Mouse (Mus musculus): ENCODE data around the gene Camta1. TPM values are rescaled to one million over a fixed set of nuclear protein-coding genes. Genes with fewer than 3 reads are reported as not detected.

Camta1 gene
- polyA plus RNA-seq, 1 experiment, result 13.4 TPM

- TF ChIP-seq FLI1 (IDR thresholded peaks at IDR 0.05; ENCODE audit: low read length) (no peak), GATA1 (IDR thresholded peaks at IDR 0.05; ENCODE audit: borderline replicate concordance, low read length) (no peak)
- Histone ChIP-seq H3K4me1 (peaks cover 3% of the 10 kb centered on the region; the same call in 1 of the 2 replicates), H3K27me3 (replicated peaks) (no peaks in the 10 kb centered on the region), H3K36me3 (replicated peaks; ENCODE audit: low read length) (no peaks in the 10 kb centered on the region), H3K4me3 (replicated peaks) (no peak overlapping the region), H3K9me3 (peaks cover 49% of the 10 kb centered on the region)
Measured at GRCm38 (mm10) chr4:151604481-151604880, 257.2 kb downstream of the Camta1 start.

DNA sequence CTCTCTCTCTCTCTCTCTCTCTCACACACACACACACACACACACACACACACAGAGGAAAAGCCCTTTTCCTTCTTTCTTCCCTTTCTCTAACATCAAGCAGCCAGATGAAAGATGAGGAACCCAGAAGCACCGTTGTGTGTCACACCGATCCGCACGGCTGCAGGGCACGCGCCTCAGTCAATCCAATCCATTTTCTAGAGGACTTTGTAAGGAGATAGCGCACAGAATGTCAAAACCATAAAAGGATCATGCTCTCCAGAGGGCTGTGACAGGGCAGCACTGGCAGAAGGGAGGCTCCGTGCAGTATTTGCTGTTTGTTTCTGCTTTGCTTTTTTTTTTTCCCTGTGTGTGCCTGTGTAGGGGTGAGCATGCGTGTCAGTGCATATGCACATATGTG, 258.1 kb downstream of the Camta1 start:
- Histone ChIP-seq H3K9me3 (peaks cover 45% of the 10 kb centered on the region), H3K4me3 (replicated peaks) (no peak overlapping the region), H3K4me1 (peaks cover 3% of the 10 kb centered on the region; the same call in 1 of the 2 replicates), H3K27me3 (replicated peaks) (no peaks in the 10 kb centered on the region), H3K36me3 (replicated peaks; ENCODE audit: low read length) (no peaks in the 10 kb centered on the region)
- TF ChIP-seq GATA1 (IDR thresholded peaks at IDR 0.05; ENCODE audit: borderline replicate concordance, low read length) (no peak), FLI1 (IDR thresholded peaks at IDR 0.05; ENCODE audit: low read length) (no peak)

DNA sequence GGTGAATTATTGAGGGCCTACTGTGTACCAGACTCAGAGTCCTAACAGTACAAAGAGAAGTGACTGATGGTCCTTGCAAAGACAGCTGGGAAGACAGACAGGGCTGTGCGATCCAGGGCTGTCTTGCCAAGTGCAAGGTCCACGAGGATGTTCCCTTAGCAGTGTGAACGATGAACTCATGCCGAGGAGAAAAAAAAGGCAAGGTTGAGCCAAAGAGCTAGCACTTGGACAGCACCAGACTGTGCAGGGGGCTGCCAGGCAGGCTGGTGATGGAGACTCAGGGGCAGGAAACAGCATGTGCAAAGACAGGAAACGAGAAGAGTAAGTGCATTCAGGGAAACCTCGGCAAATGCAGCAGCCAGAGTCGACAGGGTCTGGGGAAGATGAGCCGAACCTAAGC, 266.6 kb downstream of the Camta1 start:
- Histone ChIP-seq H3K4me3 (replicated peaks) (no peak overlapping the region), H3K4me1 (no peaks in the 10 kb centered on the region), H3K36me3 (replicated peaks; ENCODE audit: low read length) (no peaks in the 10 kb centered on the region), H3K27me3 (replicated peaks) (no peaks in the 10 kb centered on the region), H3K9me3 (peaks cover 3% of the 10 kb centered on the region; the same call in 1 of the 2 replicates)
- TF ChIP-seq GATA1 (IDR thresholded peaks at IDR 0.05; ENCODE audit: borderline replicate concordance, low read length), result no peak
- TF ChIP-seq FLI1 (IDR thresholded peaks at IDR 0.05; ENCODE audit: low read length), result no peak

DNA sequence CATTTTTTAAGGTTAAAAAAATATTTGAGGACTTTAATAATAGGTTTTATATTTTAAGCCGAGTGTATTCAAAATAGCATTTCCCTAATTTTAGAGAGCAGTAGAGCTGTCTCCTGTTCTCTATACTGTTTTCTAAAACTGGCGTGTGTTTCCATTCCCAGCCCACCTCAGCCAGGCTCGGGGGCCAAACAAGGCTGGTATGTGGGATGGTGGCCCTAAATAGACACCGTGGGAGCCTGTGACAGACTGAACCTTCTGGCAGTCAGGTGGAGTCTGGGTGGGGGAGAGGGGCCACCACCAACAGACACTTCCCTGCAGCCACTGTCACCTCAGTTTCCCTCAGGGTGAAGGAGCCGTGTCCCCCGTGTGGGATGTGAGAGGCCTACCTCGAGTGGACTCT, 268.6 kb downstream of the Camta1 start:
- Histone ChIP-seq H3K4me1 (no peaks in the 10 kb centered on the region), H3K9me3 (peaks cover 3% of the 10 kb centered on the region; the same call in 1 of the 2 replicates), H3K36me3 (replicated peaks; ENCODE audit: low read length) (no peaks in the 10 kb centered on the region), H3K27me3 (replicated peaks) (no peaks in the 10 kb centered on the region), H3K4me3 (replicated peaks) (no peak overlapping the region)
- TF ChIP-seq GATA1 (IDR thresholded peaks at IDR 0.05; ENCODE audit: borderline replicate concordance, low read length) (no peak), FLI1 (IDR thresholded peaks at IDR 0.05; ENCODE audit: low read length) (no peak)

GRCm38 (mm10) chr4:151586074-151586473, 275.6 kb downstream of the Camta1 start:
- TF ChIP-seq FLI1 (IDR thresholded peaks at IDR 0.05; ENCODE audit: low read length) (no peak), GATA1 (IDR thresholded peaks at IDR 0.05; ENCODE audit: borderline replicate concordance, low read length) (no peak)
- H3K9me3 ChIP-seq, result peaks cover 26% of the 10 kb centered on the region
- no peaks in the 10 kb centered on the region for H3K4me1 ChIP-seq
- H3K27me3 ChIP-seq (replicated peaks), result no peaks in the 10 kb centered on the region
- no peak overlapping the region for H3K4me3 ChIP-seq (replicated peaks)
- no peaks in the 10 kb centered on the region for H3K36me3 ChIP-seq (replicated peaks; ENCODE audit: low read length)

- Histone ChIP-seq H3K4me1 (no peaks in the 10 kb centered on the region), H3K36me3 (replicated peaks; ENCODE audit: low read length) (no peaks in the 10 kb centered on the region), H3K4me3 (replicated peaks) (no peak overlapping the region), H3K27me3 (replicated peaks) (no peaks in the 10 kb centered on the region), H3K9me3 (peaks cover 26% of the 10 kb centered on the region)
- no peak for TF ChIP-seq GATA1 (IDR thresholded peaks at IDR 0.05; ENCODE audit: borderline replicate concordance, low read length)
- no peak for TF ChIP-seq FLI1 (IDR thresholded peaks at IDR 0.05; ENCODE audit: low read length)
Measured at GRCm38 (mm10) chr4:151577961-151578360, 283.7 kb downstream of the Camta1 start.

DNA sequence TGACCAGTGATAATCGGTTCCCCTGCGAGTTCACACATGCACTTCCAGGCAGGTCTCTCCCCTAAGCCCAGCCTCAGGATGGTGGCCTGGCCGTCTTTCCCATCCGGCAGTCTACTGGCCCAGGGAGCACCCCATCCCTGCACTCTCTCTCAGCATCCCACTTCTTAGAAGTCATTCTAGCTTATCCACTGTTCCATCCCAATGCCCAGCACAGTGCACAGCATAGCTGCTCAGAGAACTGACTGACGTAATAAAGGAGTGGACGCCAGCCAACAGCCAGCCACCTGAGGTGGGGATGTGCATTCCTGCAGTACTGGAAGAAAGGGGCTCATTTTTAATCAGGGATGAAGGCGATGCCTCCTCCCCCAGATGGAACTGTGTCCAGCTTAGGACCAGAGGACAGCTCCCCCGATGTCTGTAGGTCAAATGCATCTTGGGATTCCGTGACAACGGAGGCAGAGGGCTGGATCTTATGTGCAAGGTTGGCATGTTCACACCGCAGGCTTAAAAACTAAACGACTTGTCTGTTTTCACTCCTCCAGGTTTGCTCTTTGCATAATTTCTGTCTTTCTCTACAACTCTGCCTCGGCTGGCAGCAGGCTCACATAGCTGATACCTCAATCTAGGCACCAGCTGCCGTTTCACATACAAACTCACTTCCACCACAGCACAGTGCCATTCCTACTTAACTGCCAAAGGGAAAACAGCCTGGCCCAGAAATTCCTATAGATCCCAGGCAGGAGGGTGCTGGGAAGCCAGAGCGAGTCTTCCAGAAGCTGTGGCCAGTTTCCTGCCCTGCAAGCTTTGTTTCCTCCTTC, 285.2 kb downstream of the Camta1 start:
- Histone ChIP-seq H3K36me3 (replicated peaks; ENCODE audit: low read length) (no peaks in the 10 kb centered on the region), H3K27me3 (replicated peaks) (no peaks in the 10 kb centered on the region), H3K4me3 (replicated peaks) (no peak overlapping the region), H3K9me3 (peaks cover 20% of the 10 kb centered on the region), H3K4me1 (no peaks in the 10 kb centered on the region)
- TF ChIP-seq FLI1 (IDR thresholded peaks at IDR 0.05; ENCODE audit: low read length) (no peak), GATA1 (IDR thresholded peaks at IDR 0.05; ENCODE audit: borderline replicate concordance, low read length) (no peak)

GRCm38 (mm10) chr4:151572716-151573115, 289.0 kb downstream of the Camta1 start:
- Histone ChIP-seq H3K36me3 (replicated peaks; ENCODE audit: low read length) (no peaks in the 10 kb centered on the region), H3K27me3 (replicated peaks) (peaks cover 4% of the 10 kb centered on the region), H3K9me3 (peaks cover 2% of the 10 kb centered on the region; the same call in 1 of the 2 replicates), H3K4me3 (replicated peaks) (no peak overlapping the region), H3K4me1 (no peaks in the 10 kb centered on the region)
- TF ChIP-seq FLI1 (IDR thresholded peaks at IDR 0.05; ENCODE audit: low read length) (no peak), GATA1 (IDR thresholded peaks at IDR 0.05; ENCODE audit: borderline replicate concordance, low read length) (no peak)

DNA sequence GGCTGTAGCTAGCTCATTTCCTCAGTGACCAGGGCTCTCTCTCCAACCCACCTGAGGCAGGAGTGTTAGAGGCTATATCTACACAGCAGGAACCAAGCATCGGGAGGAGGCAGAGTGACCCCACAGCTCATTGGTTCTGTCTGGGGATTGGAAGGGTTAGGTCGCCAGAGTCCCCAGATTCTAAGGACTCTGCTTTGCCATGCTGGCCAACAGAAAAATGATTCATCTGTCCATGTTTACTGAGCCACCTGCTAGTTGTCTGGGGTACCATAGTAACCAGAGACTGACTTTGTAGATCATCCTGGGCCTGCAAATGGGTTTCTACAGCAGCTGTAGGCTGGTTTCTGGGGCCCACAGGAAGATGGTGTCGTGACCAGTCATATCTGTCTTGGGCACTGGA, 292.1 kb downstream of the Camta1 start:
- Histone ChIP-seq H3K4me3 (replicated peaks) (no peak overlapping the region), H3K9me3 (peaks cover 3% of the 10 kb centered on the region; the same call in 1 of the 2 replicates)
- TF ChIP-seq GATA1 (IDR thresholded peaks at IDR 0.05; ENCODE audit: borderline replicate concordance, low read length), result no peak
- TF ChIP-seq FLI1 (IDR thresholded peaks at IDR 0.05; ENCODE audit: low read length), result no peak

GRCm38 (mm10) chr4:151568887-151569286, 292.8 kb downstream of the Camta1 start:
- H3K4me1 ChIP-seq, result no peaks in the 10 kb centered on the region
- peaks cover 4% of the 10 kb centered on the region for H3K27me3 ChIP-seq (replicated peaks)
- peaks cover 3% of the 10 kb centered on the region; the same call in 1 of the 2 replicates for H3K9me3 ChIP-seq
- TF ChIP-seq GATA1 (IDR thresholded peaks at IDR 0.05; ENCODE audit: borderline replicate concordance, low read length) (no peak), FLI1 (IDR thresholded peaks at IDR 0.05; ENCODE audit: low read length) (no peak)
- H3K4me3 ChIP-seq (replicated peaks), result no peak overlapping the region
- H3K36me3 ChIP-seq (replicated peaks; ENCODE audit: low read length), result no peaks in the 10 kb centered on the region

More for the DNA sequence above, 292.1 kb downstream of the Camta1 start:
- H3K4me1 ChIP-seq, result no peaks in the 10 kb centered on the region
- H3K27me3 ChIP-seq (replicated peaks), result peaks cover 4% of the 10 kb centered on the region
- no peaks in the 10 kb centered on the region for H3K36me3 ChIP-seq (replicated peaks; ENCODE audit: low read length)
